Mouse (Mus musculus) MEL-GATA-1-ER (cell line): ENCODE measurements at regions not wholly inside any gene's neighbourhood (a gene's known extent, or its start where the extent isn't known, plus 50 kb on each side); places are given as distances from the start of the nearest gene placed in this dataset.

Source experiments
- DNase-seq: peaks from one replicate; pipeline ENCODE4 v3.0.0-alpha.2; 2012; ENCODE audit warnings: low read depth; ENCODE audit errors: extremely low read depth

GRCm38 (mm10) chr13:99057696-99058095, 73.3 kb upstream of the 1700024P04Rik start:
- DNase-seq: no peak

- no peak for DNase-seq
Measured at GRCm38 (mm10) chr13:99057293-99057588, 72.9 kb upstream of the 1700024P04Rik start.

GRCm38 (mm10) chr13:99056432-99057292, 72.3 kb upstream of the 1700024P04Rik start:
- DNase-seq: no peak

GRCm38 (mm10) chr13:99055609-99056321, 71.4 kb upstream of the 1700024P04Rik start:
- no peak for DNase-seq

- DNase-seq: no peak
Measured at GRCm38 (mm10) chr13:99052076-99052475, 67.7 kb upstream of the 1700024P04Rik start.

GRCm38 (mm10) chr13:99049699-99050098, 65.3 kb upstream of the 1700024P04Rik start:
- no peak for DNase-seq

- DNase-seq: no peak
Measured at GRCm38 (mm10) chr13:99048651-99049100, 64.3 kb upstream of the 1700024P04Rik start.

GRCm38 (mm10) chr13:99047219-99047618, 62.9 kb upstream of the 1700024P04Rik start:
- no peak for DNase-seq

GRCm38 (mm10) chr13:99046737-99047136, 62.4 kb upstream of the 1700024P04Rik start:
- no peak for DNase-seq

- no peak for DNase-seq
Measured at GRCm38 (mm10) chr13:99042086-99042485, 57.7 kb upstream of the 1700024P04Rik start.

GRCm38 (mm10) chr13:99041256-99041655, 56.9 kb upstream of the 1700024P04Rik start:
- no peak for DNase-seq

- DNase-seq: no peak
Measured at GRCm38 (mm10) chr13:99040846-99041245, 56.5 kb upstream of the 1700024P04Rik start.

- DNase-seq: no peak
Measured at GRCm38 (mm10) chr13:99040171-99040570, 55.8 kb upstream of the 1700024P04Rik start.

GRCm38 (mm10) chr13:99039063-99039385, 54.7 kb upstream of the 1700024P04Rik start:
- no peak for DNase-seq

GRCm38 (mm10) chr13:99038198-99039062, 54.1 kb upstream of the 1700024P04Rik start:
- DNase-seq: no peak

GRCm38 (mm10) chr13:99037131-99037530, 52.8 kb upstream of the 1700024P04Rik start:
- DNase-seq: no peak
